Mouse (Mus musculus): Measurements from ENCODE around the gene Ppfibp1. TPM values are rescaled to one million over a fixed set of nuclear protein-coding genes. Genes with fewer than 3 reads are reported as not detected.

The Ppfibp1 gene
- total and polyA plus RNA-seq, 3 experiments = 23.4 to 28.2 (median 28.2) TPM

DNA sequence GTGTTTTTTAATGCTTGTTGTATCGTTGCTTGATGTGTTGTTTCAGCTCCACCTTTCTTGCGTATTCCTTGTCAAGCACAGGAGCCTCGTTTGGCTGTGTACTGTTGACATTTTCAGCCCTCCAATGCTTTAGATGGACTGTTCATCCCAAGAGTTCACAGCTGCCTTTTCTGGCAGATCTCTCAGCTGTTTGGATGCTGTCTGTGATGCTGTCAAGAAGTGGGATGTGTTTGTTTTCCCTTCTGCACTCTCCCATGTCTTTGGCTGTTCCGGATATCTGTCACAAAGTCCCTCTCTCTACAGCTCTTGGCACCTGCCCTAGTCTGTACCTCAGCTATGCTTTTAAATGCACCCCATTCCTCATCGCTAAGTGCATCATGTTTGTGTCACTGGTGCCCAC lies 72.7 kb downstream of the Ppfibp1 start:
- Histone ChIP-seq H3K79me2 (replicated peaks; ENCODE audit: control insufficient read depth, extremely low read depth, insufficient read depth, poor library complexity, severe bottlenecking) (no peaks in the 10 kb centered on the region; the same call in 1 of the 2 replicates), H3K4me1 (ENCODE audit: control insufficient read depth in 1 of 2, insufficient read depth in 2 of 2) (0 out of 4 replicates have a peak, but pooled peaks cover 0 to 3% of the 10 kb centered on the region in 2 experiments), H3K27ac (ENCODE audit: insufficient read depth, low read depth) (no peak overlapping the region), H3K9ac (ENCODE audit: insufficient read depth, low read depth) (no peak overlapping the region), H3K4me3 (replicated peaks in 1 of 3; ENCODE audit: low read depth in 2 of 3, low read length in 2 of 3, poor library complexity in 1 of 3) (no peak overlapping the region), H3K4me2 (ENCODE audit: insufficient read depth, low read depth, poor library complexity, severe bottlenecking) (no peak overlapping the region), H3K9me3 (replicated peaks; ENCODE audit: low read length) (no peaks in the 10 kb centered on the region), H3K27me3 (replicated peaks) (no peaks in the 10 kb centered on the region), H3K36me3 (replicated peaks in 1 of 2; ENCODE audit: control insufficient read depth in 1 of 2, insufficient read depth in 1 of 2, low read length in 1 of 2) (peaks cover 0 to 5% of the 10 kb centered on the region in 2 experiments)
- no peak for TF ChIP-seq MYC (IDR thresholded peaks at IDR 0.05; ENCODE audit: low read depth, low read length)
- in situ Hi-C loops (cut with MboI; ENCODE audit: low pct_ligation_motif_present, low pct_unique_long_range_greater_than_20kb, low sequenced_read_pairs) (loop anchor here (10.0 kb wide), 1 partner anchor 126 kb away; no protein-coding TSS in a partner anchor), dilution Hi-C loops (cut with MboI; ENCODE audit: extremely low pct_ligation_motif_present, extremely low pct_unique_long_range_greater_than_20kb, low sequenced_read_pairs) (no loop called here)
- DNase-seq (ENCODE audit: extremely low read depth) = no peak

DNA sequence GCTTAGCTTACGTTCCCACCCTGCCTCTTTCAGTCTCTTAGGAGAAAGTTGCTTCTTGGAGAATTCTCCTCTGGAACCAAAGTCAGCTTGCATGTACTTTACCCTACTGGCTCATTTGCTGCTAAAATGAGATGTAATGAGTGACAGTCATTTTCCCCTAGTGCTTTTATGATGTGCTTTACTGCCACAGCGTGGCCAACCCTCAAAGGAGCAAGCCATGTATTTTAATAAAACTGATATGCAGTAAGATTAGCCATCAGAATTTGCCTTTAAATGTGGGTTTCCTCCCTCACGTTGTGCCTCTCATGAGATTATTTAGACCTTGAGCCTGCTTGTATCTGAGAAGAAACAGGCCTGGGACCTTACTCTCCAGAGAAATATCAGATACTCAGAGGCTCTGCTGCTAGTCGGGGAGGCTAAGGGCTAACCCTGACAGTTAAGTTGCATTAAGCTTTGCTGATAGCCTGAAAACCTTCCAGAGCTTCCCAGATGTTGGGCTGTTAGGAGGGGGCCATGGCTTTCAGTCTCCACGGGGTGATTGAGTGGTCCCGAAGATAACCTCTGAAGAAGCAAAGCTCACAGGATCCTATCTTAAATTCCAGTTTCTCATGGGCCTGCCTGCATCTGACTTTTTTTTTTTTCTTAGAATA lies 73.7 kb downstream of the Ppfibp1 start:
- Histone ChIP-seq H3K4me3 (replicated peaks in 1 of 3; ENCODE audit: low read depth in 2 of 3, low read length in 2 of 3, poor library complexity in 1 of 3) (no peak overlapping the region), H3K9me3 (replicated peaks; ENCODE audit: low read length) (no peaks in the 10 kb centered on the region), H3K4me1 (ENCODE audit: control insufficient read depth in 1 of 2, insufficient read depth in 2 of 2) (0 out of 4 replicates have a peak, but pooled peaks cover 0 to 3% of the 10 kb centered on the region in 2 experiments), H3K79me2 (replicated peaks; ENCODE audit: control insufficient read depth, extremely low read depth, insufficient read depth, poor library complexity, severe bottlenecking) (no peaks in the 10 kb centered on the region; the same call in 1 of the 2 replicates), H3K36me3 (replicated peaks in 1 of 2; ENCODE audit: control insufficient read depth in 1 of 2, insufficient read depth in 1 of 2, low read length in 1 of 2) (peaks cover 0 to 9% of the 10 kb centered on the region in 2 experiments), H3K9ac (ENCODE audit: insufficient read depth, low read depth) (no peak overlapping the region), H3K4me2 (ENCODE audit: insufficient read depth, low read depth, poor library complexity, severe bottlenecking) (no peak overlapping the region), H3K27me3 (replicated peaks) (no peaks in the 10 kb centered on the region), H3K27ac (ENCODE audit: insufficient read depth, low read depth) (no peak overlapping the region)
- TF ChIP-seq SMC3 (IDR thresholded peaks at IDR 0.05; ENCODE audit: low read depth, low read length) (peak; percentile 13; the same call in 1 of the 2 replicates), CTCF (conservative IDR thresholded peaks at IDR 0.05 in 1 of 2, IDR thresholded peaks at IDR 0.05 in 1 of 2; ENCODE audit: low read depth in 2 of 2, low read length in 2 of 2) (peak in 1 of 2 experiments; percentile 40; a peak in 2 of 4 replicates), POLR2AphosphoS2 (IDR thresholded peaks at IDR 0.05; ENCODE audit: low read depth, low read length) (no peak), JUND (conservative IDR thresholded peaks at IDR 0.05; ENCODE audit: low read depth, low read length) (no peak), RAD21 (IDR thresholded peaks at IDR 0.05; ENCODE audit: low read depth, low read length) (peak; percentile 33), ZKSCAN1 (IDR thresholded peaks at IDR 0.05; ENCODE audit: borderline replicate concordance, low read depth, low read length) (no peak), USF2 (conservative IDR thresholded peaks at IDR 0.05; ENCODE audit: low read depth, low read length) (no peak), HCFC1 (IDR thresholded peaks at IDR 0.05; ENCODE audit: low read depth, low read length) (no peak)
- DNase-seq (ENCODE audit: extremely low read depth) = no peak
- dilution Hi-C loops (cut with MboI; ENCODE audit: extremely low pct_ligation_motif_present, extremely low pct_unique_long_range_greater_than_20kb, low sequenced_read_pairs) = no loop called here
- in situ Hi-C loops (cut with MboI; ENCODE audit: low pct_ligation_motif_present, low pct_unique_long_range_greater_than_20kb, low sequenced_read_pairs) = loop anchor here (10.0 kb wide), 1 partner anchor 127 kb away; no protein-coding TSS in a partner anchor

DNA sequence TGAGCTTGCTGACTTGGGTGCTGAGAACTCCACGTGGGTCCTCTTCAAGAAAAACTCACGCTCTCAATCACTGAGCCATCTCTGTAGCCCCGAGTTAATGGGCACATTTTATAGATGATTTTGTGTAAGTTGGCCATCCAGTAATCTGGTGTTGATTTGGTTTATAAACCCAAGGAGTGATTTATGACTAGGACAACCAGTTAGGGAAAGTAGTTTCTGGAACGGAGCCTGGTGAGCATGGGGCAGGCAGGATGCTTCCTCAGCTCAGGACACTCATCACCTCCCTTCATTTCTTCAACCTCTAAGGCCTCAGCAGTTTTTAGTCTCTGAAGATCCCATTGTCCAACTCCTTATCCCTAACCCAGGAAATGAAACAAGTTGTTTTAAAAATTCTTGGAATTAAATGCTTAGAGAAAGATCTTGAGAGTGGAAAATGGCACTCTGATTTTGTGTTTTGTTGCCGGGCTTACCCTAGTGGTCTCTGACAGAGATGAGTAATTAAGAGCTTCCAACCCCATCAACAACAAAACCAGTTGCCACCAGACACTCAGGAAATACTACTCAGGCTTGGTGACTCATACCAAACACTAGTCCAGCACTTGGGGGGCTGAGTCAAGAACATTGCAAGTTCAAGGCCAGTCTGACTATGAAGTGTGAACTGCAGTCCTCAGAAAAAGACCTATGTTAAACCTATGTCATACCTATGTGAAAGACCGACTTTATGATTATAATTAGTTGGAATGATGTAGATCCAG lies 75.3 kb downstream of the Ppfibp1 start:
- Histone ChIP-seq H3K9ac (ENCODE audit: insufficient read depth, low read depth) (no peak overlapping the region), H3K27ac (ENCODE audit: insufficient read depth, low read depth) (no peak overlapping the region), H3K4me1 (ENCODE audit: control insufficient read depth in 1 of 2, insufficient read depth in 2 of 2) (0 out of 4 replicates have a peak, but pooled peaks cover 0 to 3% of the 10 kb centered on the region in 2 experiments), H3K79me2 (replicated peaks; ENCODE audit: control insufficient read depth, extremely low read depth, insufficient read depth, poor library complexity, severe bottlenecking) (no peaks in the 10 kb centered on the region; the same call in 1 of the 2 replicates), H3K36me3 (replicated peaks in 1 of 2; ENCODE audit: control insufficient read depth in 1 of 2, insufficient read depth in 1 of 2, low read length in 1 of 2) (peaks cover 0 to 6% of the 10 kb centered on the region in 2 experiments), H3K9me3 (replicated peaks; ENCODE audit: low read length) (no peaks in the 10 kb centered on the region), H3K4me3 (replicated peaks in 1 of 3; ENCODE audit: low read depth in 2 of 3, low read length in 2 of 3, poor library complexity in 1 of 3) (no peak overlapping the region), H3K27me3 (replicated peaks) (no peaks in the 10 kb centered on the region), H3K4me2 (ENCODE audit: insufficient read depth, low read depth, poor library complexity, severe bottlenecking) (no peak overlapping the region)
- no peak for DNase-seq (ENCODE audit: extremely low read depth)
- in situ Hi-C loops (cut with MboI; ENCODE audit: low pct_ligation_motif_present, low pct_unique_long_range_greater_than_20kb, low sequenced_read_pairs) = loop anchor here (10.0 kb wide), 1 partner anchor 129 kb away; no protein-coding TSS in a partner anchor
- dilution Hi-C loops (cut with MboI; ENCODE audit: extremely low pct_ligation_motif_present, extremely low pct_unique_long_range_greater_than_20kb, low sequenced_read_pairs) = no loop called here
- TF ChIP-seq JUND (conservative IDR thresholded peaks at IDR 0.05; ENCODE audit: low read depth, low read length) (no peak), SMC3 (IDR thresholded peaks at IDR 0.05; ENCODE audit: low read depth, low read length) (no peak), JUN (IDR thresholded peaks at IDR 0.05; ENCODE audit: insufficient read depth, low read depth, low read length) (no peak), TCF12 (IDR thresholded peaks at IDR 0.05; ENCODE audit: low read depth, low read length) (no peak)
